Mouse (Mus musculus) liver, adult 2 months (tissue): ENCODE measurements at regions not wholly inside any gene's neighbourhood (a gene's known extent, or its start where the extent isn't known, plus 50 kb on each side); places are given as distances from the start of the nearest gene placed in this dataset.

ENCODE experiments used
- CTCF ChIP-seq: fragments of 200-500 bp; IDR thresholded peaks from 2 replicates; pipeline ENCODE4 v1.5.1; 2011; ENCODE audit warnings: low read depth, low read length, control low read depth
- POLR2A ChIP-seq: fragments of 200-500 bp; IDR thresholded peaks from 2 replicates; pipeline ENCODE4 v1.6.1; 2011; ENCODE audit warnings: low read length, control low read depth; ENCODE audit not compliant: insufficient read depth; ENCODE audit errors: extremely low read depth

GRCm38 (mm10) chr7:71440330-71441240 is 89.3 kb upstream of the Gm10295 start:
- TF ChIP-seq POLR2A (no peak), CTCF (no peak)
